Mouse (Mus musculus) right cerebral cortex, adult 18-20 months (tissue): ENCODE results near the gene Krt26.

Source experiments
- DNase-seq: peaks from one replicate; pipeline ENCODE4 v3.0.0; 2022; ENCODE audit warnings: mixed read lengths

Gene Krt26

GRCm38 (mm10) chr11:99337866-99338265, at the start of gene Krt26:
TSS of gene Krt26 (minus strand) at chr11:99337966.
- no peak for DNase-seq

- peak; percentile 95 for DNase-seq
Observed at GRCm38 (mm10) chr11:99385813-99386721, 48.3 kb upstream of the Krt26 start.

DNA sequence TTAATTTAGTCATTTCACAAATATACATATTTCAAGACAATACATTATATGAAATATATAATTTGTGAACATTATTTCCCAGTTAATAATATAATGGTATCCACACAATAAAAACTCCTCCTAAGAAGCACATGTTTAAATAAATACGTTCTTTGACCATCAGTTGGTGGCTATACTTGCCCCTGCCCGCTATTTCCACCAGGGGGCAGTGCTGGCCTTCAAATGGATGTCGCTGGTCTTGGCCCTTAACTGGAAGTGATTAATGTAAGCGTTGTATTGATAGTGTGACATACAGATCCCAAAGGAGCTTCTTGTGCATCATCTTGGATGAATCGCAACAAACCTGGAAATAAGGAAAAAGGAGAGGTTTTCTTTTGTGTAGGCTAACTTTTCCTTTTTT, 41.8 kb upstream of the Krt26 start:
- peak; percentile 62 for DNase-seq

DNA sequence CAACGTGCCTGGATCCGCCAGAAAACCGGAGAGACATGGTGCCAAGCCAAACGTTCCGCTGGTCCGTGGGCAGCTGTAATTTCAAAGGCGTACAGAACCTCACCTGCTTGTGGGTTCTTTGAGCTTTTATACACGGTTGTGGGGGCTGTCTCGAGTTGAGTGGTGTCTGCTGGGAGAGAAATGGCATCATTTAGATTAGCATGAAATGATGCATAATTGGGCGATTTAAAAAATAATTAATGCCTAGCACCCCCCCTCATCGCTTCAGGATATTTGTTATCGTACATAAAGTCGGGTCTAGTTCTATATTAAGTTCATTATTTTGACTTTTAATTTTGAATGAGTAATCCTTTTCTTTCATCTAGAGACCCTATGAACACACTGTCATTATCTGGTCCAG, 37.0 kb upstream of the Krt26 start, which contains the start of gene Krt28:
Krt28 (minus strand) TSS at position 101 of the 400 bp plus-strand sequence.
- no peak for DNase-seq

DNA sequence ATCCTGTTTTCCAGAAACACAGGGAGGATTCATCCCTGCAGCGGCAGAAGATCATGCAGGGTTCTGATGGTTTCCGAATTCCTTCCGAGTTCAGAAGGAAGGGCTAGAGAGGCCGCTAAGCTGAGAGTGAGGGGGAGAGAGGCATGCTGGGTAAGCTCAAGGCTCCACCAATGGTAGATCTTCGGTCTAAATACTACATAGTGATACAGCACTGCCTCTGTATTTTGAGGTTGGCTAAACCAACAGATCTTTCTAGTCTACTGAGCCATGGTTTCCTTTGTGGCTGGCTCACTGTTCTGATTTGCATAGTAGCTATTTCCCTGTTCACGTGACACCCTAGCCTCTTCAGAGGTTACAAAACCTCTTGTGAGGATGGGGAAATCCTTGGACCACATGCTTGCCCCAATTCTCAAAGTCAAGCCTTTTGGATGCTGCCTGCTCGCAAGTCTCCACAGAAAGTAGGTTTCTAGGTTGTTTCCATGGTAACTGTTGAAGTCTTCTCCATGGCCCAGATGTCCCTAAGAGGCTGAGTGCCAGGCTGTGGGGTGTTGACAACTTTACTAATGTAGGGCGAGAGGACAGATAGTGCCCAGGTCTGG, 32.2 kb upstream of the Krt26 start:
- DNase-seq: peak; percentile 75

DNA sequence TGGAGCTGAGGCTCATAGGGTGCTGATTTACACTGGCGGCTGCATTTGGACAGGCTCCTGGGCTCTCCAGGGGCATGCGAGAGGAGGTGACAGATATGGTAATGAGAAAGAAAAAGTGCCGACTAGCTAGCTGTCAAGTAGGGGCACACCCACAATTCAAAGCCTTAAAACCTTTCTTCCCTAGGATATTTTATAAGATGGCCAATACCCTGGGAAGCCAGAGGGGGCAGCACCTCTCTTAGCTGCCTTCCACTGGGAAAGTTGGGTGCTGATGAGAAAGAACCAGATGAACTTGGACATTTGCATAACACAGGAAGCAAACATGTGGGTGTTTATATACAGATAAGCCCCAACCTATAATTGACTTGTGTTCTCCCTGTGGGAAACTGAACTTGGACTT, 31.5 kb upstream of the Krt26 start:
- DNase-seq: no peak

- DNase-seq: no peak
Observed at GRCm38 (mm10) chr11:99366791-99367190, 29.0 kb upstream of the Krt26 start.

GRCm38 (mm10) chr11:99364412-99364811, 26.6 kb upstream of the Krt26 start:
- peak; percentile 52 for DNase-seq

DNA sequence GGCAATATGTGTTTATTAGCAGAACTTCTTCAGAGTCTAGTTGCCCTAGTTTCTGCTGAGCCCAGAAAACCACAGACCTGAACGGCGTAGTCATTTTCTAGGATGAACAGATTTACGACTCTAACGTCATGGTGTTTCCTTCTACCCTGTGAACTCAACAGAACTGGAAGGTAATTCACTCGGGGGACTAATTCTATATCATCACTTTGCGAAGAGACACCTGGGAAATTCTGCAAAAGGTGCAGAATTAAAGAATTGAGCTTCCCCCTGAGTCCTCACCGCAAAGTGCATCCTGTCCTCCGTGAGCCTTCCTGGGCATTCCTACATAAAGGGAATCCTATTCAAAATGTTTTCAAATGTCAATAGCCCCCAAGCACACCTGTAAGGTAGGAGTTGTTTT, 23.7 kb upstream of the Krt26 start:
- no peak for DNase-seq

DNA sequence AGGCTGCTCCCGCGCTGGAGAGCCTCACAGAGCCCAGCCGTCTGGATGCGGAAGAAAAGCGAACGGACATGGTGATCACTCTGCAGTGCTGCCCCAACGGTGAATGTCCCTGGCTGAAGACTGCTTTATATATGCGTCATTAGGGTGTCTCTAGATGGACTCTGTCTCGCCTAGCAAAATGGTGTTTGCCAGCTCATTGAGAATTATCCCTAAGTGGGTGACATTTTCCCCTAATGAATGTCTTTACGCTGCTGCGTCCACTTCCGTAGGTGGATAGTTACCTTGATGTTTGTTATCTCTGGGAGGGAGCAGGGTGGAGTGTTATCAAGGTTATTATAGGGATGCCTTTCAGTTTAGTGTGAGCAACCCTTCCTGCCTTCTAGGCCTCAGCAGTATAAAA, 13.2 kb upstream of the Krt26 start, which contains the start of gene Krt27:
Krt27 (minus strand) TSS at position 101 of the 400 bp plus-strand sequence.
- no peak for DNase-seq

- no peak for DNase-seq
Observed at GRCm38 (mm10) chr11:99339299-99339847, 1.6 kb upstream of the Krt26 start.

GRCm38 (mm10) chr11:99333426-99333825, 4.3 kb downstream of the Krt26 start:
- DNase-seq: peak; percentile 46

DNA sequence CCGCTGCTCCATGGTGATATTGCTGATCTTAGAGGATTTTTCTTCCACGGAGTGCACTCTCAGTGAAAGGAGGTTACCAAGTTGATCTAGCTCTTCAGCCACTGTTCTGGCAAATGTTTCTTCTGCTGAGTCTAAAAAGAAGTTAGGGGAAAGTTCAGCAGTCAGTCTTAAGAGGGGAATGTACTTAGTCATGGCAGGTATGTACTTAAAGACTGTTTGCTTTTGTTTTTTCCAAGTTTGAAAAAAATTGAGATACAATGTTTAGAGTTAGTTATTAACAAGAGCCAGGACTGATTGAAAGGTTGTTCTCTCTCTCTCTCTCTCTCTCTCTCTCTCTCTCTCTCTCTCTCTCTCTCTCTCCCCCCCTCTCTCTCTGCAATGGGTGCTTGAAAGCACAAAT, 8.1 kb downstream of the Krt26 start:
- no peak for DNase-seq

DNA sequence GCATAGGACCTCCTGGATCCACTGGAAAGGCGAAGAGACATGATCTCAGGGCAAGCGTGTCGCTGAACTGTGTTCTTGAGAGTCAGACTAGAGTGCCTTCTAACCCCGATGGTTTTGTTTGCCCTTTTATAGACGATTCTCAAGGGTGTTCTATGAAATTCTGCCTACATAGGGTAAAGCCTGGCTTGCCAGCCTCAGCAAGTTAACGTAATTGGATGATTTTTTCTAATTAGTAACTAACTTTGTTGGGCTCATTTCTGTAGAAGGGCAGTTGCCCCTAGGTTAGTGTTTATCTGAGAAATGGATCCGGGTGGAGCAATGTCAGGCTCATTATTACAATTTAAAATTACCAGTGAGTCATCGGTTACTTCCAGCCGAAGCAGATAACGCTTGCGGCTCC, 14.9 kb downstream of the Krt26 start, which contains the start of gene Krt25:
Krt25 (minus strand) TSS at position 101 of the 400 bp plus-strand sequence.
- DNase-seq: no peak

- DNase-seq: no peak
Observed at GRCm38 (mm10) chr11:99321094-99321493, 16.7 kb downstream of the Krt26 start.

GRCm38 (mm10) chr11:99319127-99319526, 18.6 kb downstream of the Krt26 start:
- no peak for DNase-seq

DNA sequence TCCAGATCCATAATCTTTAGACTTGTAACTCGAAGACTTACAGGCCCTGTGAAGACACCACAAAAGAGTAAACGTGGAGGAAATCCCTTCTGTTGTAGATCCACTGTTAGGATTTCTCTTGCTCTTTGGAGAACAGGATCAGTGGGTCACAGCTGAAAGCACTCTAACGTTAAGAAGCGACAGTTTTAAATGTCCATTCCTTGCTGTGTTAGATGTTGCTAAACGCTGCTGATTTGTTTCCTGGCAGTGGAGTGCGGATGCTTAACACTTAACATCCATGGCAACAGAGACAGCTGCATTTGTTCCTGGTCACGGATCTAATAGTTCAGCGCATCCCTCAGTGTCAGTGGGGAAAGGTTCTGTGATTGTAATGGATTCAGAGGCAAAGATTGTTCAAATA, 21.2 kb downstream of the Krt26 start:
- DNase-seq: no peak

- DNase-seq: no peak
Observed at GRCm38 (mm10) chr11:99314594-99314993, 23.2 kb downstream of the Krt26 start.

GRCm38 (mm10) chr11:99310882-99311281, 26.9 kb downstream of the Krt26 start:
- DNase-seq: no peak

GRCm38 (mm10) chr11:99307579-99307978, 30.2 kb downstream of the Krt26 start:
- peak; percentile 39 for DNase-seq

DNA sequence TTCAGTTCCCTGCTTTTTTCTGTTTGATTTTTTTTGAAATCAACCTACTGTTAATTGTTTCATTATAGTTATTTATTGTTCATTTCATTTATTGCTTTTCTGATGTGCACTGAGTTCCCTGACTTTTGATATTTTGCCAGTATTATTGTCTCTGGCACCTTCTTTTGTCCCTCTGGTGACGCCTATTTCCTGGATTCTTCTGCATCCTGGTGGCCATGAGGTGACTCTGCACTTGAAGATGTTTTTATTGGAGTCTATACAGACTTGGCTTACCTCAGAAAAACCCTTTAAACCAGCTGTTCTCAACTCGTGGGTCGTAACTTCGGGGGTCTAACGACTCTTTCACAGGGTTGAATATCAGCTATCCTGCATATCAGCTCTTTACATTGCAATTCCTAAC, 42.7 kb downstream of the Krt26 start:
- no peak for DNase-seq

GRCm38 (mm10) chr11:99292846-99293245, 44.9 kb downstream of the Krt26 start:
- DNase-seq: peak; percentile 38

DNA sequence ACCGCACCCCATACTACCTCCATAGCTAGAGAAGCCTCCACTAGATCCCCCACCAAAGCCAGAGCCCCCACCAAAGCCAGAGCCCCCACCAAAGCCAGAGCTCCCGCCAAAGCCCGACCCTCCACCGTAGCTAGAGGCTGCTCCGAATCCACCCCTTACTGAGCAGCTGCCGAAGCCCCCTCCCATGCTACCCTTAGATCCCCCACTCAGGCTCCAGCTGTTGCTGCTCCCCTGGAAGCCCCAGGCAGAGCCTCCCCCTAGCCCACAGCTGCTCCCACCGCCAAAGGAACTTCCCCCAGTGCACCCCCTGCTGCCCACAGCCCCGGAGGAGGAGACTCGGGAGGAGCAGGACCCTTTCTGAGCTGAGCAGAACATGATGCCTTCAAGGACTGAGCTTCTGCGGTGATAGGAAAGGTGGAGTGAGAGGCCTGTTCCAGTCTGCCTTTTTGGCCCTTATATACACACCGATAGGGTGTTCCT, 52.9 kb downstream of the Krt26 start, which contains the start of gene Krt24:
Krt24 (minus strand) TSS at position 430 of the 480 bp plus-strand sequence.
- no peak for DNase-seq
